Mouse (Mus musculus) heart, adult 2 months (tissue): Measurements from ENCODE around the gene Nfatc3.

ENCODE experiments used
- CTCF ChIP-seq: fragments of 200-600 bp; IDR thresholded peaks from 2 replicates; pipeline ENCODE4 v1.8.1; 2022; ENCODE audit warnings: antibody characterized with exemption, mild to moderate bottlenecking, moderate library complexity
- POLR2A ChIP-seq: fragments of 200-500 bp; IDR thresholded peaks from 2 replicates; pipeline ENCODE4 v1.6.1; 2011; ENCODE audit warnings: mild to moderate bottlenecking, low read depth, low read length, control low read depth; ENCODE audit not compliant: insufficient read depth

- no peak for TF ChIP-seq CTCF
- TF ChIP-seq POLR2A, result no peak
These were observed 119.0 kb downstream of the Nfatc3 start for GRCm38 (mm10) chr8:106177594-106177993.
